Mouse (Mus musculus): ENCODE measurements at regions not wholly inside any gene's neighbourhood (a gene's known extent, or its start where the extent isn't known, plus 50 kb on each side); places are given as distances from the start of the nearest gene placed in this dataset.

GRCm38 (mm10) chr9:35340811-35341210 is 73.1 kb downstream of the Rpusd4 start:
- TF ChIP-seq CTCF (IDR thresholded peaks at IDR 0.05) (no peak), EP300 (IDR thresholded peaks at IDR 0.05) (no peak)

Data from lung, postnatal 0 days (tissue).